Mouse (Mus musculus): ENCODE results near the gene Prima1.

DNA sequence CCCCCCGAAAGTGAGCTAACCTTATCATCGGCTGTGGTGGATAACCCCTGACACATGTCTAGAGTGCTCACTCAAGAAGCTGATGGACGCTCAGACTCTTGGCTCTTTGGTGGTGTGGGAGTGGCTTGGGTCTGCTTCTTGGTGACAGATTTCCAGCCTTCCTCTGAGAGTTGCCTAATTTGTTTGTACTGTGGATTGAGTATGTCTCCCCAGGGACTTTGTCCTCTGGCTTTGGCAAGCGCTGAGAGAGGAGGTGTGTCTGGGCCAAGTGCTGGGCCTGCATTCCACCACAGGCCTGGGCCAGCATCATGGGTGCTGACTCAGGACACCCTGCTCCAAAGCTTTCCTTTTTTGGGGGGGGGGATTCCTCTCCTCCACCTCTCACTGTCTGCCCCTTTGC lies 40.0 kb upstream of the Prima1 start:
- no peak for TF ChIP-seq CTCF (IDR thresholded peaks at IDR 0.05; ENCODE audit: extremely low read depth, insufficient read depth, low read length)
- no peak for TF ChIP-seq POLR2A (IDR thresholded peaks at IDR 0.05; ENCODE audit: extremely low read depth, insufficient read depth, low read length)
